Mouse (Mus musculus): ENCODE measurements around the gene 1700003F12Rik. TPM values are rescaled to one million over a fixed set of nuclear protein-coding genes. Genes with fewer than 3 reads are reported as not detected.

1700003F12Rik gene
- total and polyA plus RNA-seq, 2 experiments = 0.54 TPM; not detected in 1

- Histone ChIP-seq H3K9ac (ENCODE audit: low read depth, low read length) (no peak overlapping the region), H3K27me3 (ENCODE audit: control insufficient read depth, insufficient read depth, low read length) (no peaks in the 10 kb centered on the region), H3K79me2 (ENCODE audit: control insufficient read depth, insufficient read depth, low read length) (no peaks in the 10 kb centered on the region), H3K27ac (replicated peaks; ENCODE audit: insufficient read depth, low read depth, low read length) (no peak overlapping the region), H3K4me3 (ENCODE audit: insufficient read depth, low read depth, low read length) (no peak overlapping the region), H3K36me3 (ENCODE audit: control insufficient read depth, insufficient read depth, low read length) (no peaks in the 10 kb centered on the region), H3K4me1 (ENCODE audit: control insufficient read depth, insufficient read depth, low read length) (peaks cover 2% of the 10 kb centered on the region; the same call in 1 of the 2 replicates)
- DNase-seq (ENCODE audit: extremely low read depth, low read depth, low spot score) = no peak
- 58% methylated on average over 2 of the region's 2 CpGs for WGBS
- TF ChIP-seq POLR2A (IDR thresholded peaks at IDR 0.05; ENCODE audit: extremely low read depth, insufficient read depth, low read length) = no peak
- TF ChIP-seq CTCF (IDR thresholded peaks at IDR 0.05; ENCODE audit: low read depth, low read length) = no peak
Observed at GRCm38 (mm10) chr2:154567766-154568165, 20.9 kb downstream of the 1700003F12Rik start.

GRCm38 (mm10) chr2:154568329-154569070 is 21.6 kb downstream of the 1700003F12Rik start:
- DNase-seq (ENCODE audit: extremely low read depth, low read depth, low spot score) = no peak
- Histone ChIP-seq H3K36me3 (ENCODE audit: control insufficient read depth, insufficient read depth, low read length) (no peaks in the 10 kb centered on the region), H3K4me1 (ENCODE audit: control insufficient read depth, insufficient read depth, low read length) (peaks cover 2% of the 10 kb centered on the region; the same call in 1 of the 2 replicates), H3K9ac (ENCODE audit: low read depth, low read length) (peak overlapping the region; percentile 57; the same call in 1 of the 2 replicates), H3K27ac (replicated peaks; ENCODE audit: insufficient read depth, low read depth, low read length) (peak overlapping the region; percentile 1; the same call in 1 of the 2 replicates), H3K4me3 (ENCODE audit: insufficient read depth, low read depth, low read length) (peak overlapping the region; percentile 47), H3K79me2 (ENCODE audit: control insufficient read depth, insufficient read depth, low read length) (no peaks in the 10 kb centered on the region), H3K27me3 (ENCODE audit: control insufficient read depth, insufficient read depth, low read length) (no peaks in the 10 kb centered on the region)
- no peak for TF ChIP-seq POLR2A (IDR thresholded peaks at IDR 0.05; ENCODE audit: extremely low read depth, insufficient read depth, low read length)
- no peak for TF ChIP-seq CTCF (IDR thresholded peaks at IDR 0.05; ENCODE audit: low read depth, low read length)
- WGBS = 65% methylated on average over 10 of the region's 10 CpGs

- DNase-seq (ENCODE audit: extremely low read depth, low read depth, low spot score) = peak; percentile 78
- Histone ChIP-seq H3K79me2 (ENCODE audit: control insufficient read depth, insufficient read depth, low read length) (no peaks in the 10 kb centered on the region), H3K4me1 (ENCODE audit: control insufficient read depth, insufficient read depth, low read length) (peaks cover 2% of the 10 kb centered on the region; the same call in 1 of the 2 replicates), H3K36me3 (ENCODE audit: control insufficient read depth, insufficient read depth, low read length) (no peaks in the 10 kb centered on the region), H3K4me3 (ENCODE audit: insufficient read depth, low read depth, low read length) (peak overlapping the region; percentile 47), H3K9ac (ENCODE audit: low read depth, low read length) (peak overlapping the region; percentile 57), H3K27ac (replicated peaks; ENCODE audit: insufficient read depth, low read depth, low read length) (peak overlapping the region; percentile 1; the same call in 1 of the 2 replicates), H3K27me3 (ENCODE audit: control insufficient read depth, insufficient read depth, low read length) (no peaks in the 10 kb centered on the region)
- TF ChIP-seq CTCF (IDR thresholded peaks at IDR 0.05; ENCODE audit: low read depth, low read length) = no peak
- TF ChIP-seq POLR2A (IDR thresholded peaks at IDR 0.05; ENCODE audit: extremely low read depth, insufficient read depth, low read length) = no peak
- under 1% methylated on average over 67 of the region's 70 CpGs for WGBS
Observed at GRCm38 (mm10) chr2:154569071-154569748, 22.3 kb downstream of the 1700003F12Rik start.

- Histone ChIP-seq H3K4me1 (ENCODE audit: control insufficient read depth, insufficient read depth, low read length) (peaks cover 2% of the 10 kb centered on the region; the same call in 1 of the 2 replicates), H3K27ac (replicated peaks; ENCODE audit: insufficient read depth, low read depth, low read length) (peak within 1 kb of the TSS; percentile 1; the same call in 1 of the 2 replicates), H3K9ac (ENCODE audit: low read depth, low read length) (peak within 1 kb of the TSS; percentile 57), H3K36me3 (ENCODE audit: control insufficient read depth, insufficient read depth, low read length) (no peaks in the 10 kb centered on the region), H3K79me2 (ENCODE audit: control insufficient read depth, insufficient read depth, low read length) (no peaks in the 10 kb centered on the region), H3K4me3 (ENCODE audit: insufficient read depth, low read depth, low read length) (peak within 1 kb of the TSS; percentile 47), H3K27me3 (ENCODE audit: control insufficient read depth, insufficient read depth, low read length) (no peaks in the 10 kb centered on the region)
- peak; percentile 79 for DNase-seq (ENCODE audit: extremely low read depth, low read depth, low spot score)
- WGBS = 3% methylated on average over 43 of the region's 44 CpGs
- TF ChIP-seq CTCF (IDR thresholded peaks at IDR 0.05; ENCODE audit: low read depth, low read length) (0 out of 2 replicates have a peak, but pooled peaks have one; percentile 2), POLR2A (IDR thresholded peaks at IDR 0.05; ENCODE audit: extremely low read depth, insufficient read depth, low read length) (no peak)
Observed at GRCm38 (mm10) chr2:154569836-154570286, 23.0 kb downstream of the 1700003F12Rik start, which contains the start of gene E2f1. TSS of gene E2f1 (minus strand) at chr2:154569892.

- H3K27ac ChIP-seq (replicated peaks; ENCODE audit: insufficient read depth, low read depth, low read length) = no peak overlapping the region
- DNase-seq (ENCODE audit: extremely low read depth, low read depth, low spot score) = no peak
- H3K36me3 ChIP-seq (ENCODE audit: control insufficient read depth, insufficient read depth, low read length) = no peaks in the 10 kb centered on the region
- H3K4me3 ChIP-seq (ENCODE audit: insufficient read depth, low read depth, low read length) = no peak overlapping the region
- 61% methylated on average over 4 of the region's 4 CpGs for WGBS
- no peak overlapping the region for H3K9ac ChIP-seq (ENCODE audit: low read depth, low read length)
- TF ChIP-seq CTCF (IDR thresholded peaks at IDR 0.05; ENCODE audit: low read depth, low read length) (no peak), POLR2A (IDR thresholded peaks at IDR 0.05; ENCODE audit: extremely low read depth, insufficient read depth, low read length) (no peak)
- H3K79me2 ChIP-seq (ENCODE audit: control insufficient read depth, insufficient read depth, low read length) = no peaks in the 10 kb centered on the region
- H3K4me1 ChIP-seq (ENCODE audit: control insufficient read depth, insufficient read depth, low read length) = peaks cover 2% of the 10 kb centered on the region; the same call in 1 of the 2 replicates
- H3K27me3 ChIP-seq (ENCODE audit: control insufficient read depth, insufficient read depth, low read length) = no peaks in the 10 kb centered on the region
Observed at GRCm38 (mm10) chr2:154570666-154571065, 23.8 kb downstream of the 1700003F12Rik start.
